Mouse (Mus musculus) CH12.LX (cell line): Measurements from ENCODE around the gene Thap7.

Experiments used
- CHD2 ChIP-seq: IDR thresholded peaks from 2 replicates; pipeline ENCODE4 v1.6.1; 2011; ENCODE audit warnings: low read length, improper control_type of control experiment
- MAZ ChIP-seq: IDR thresholded peaks from 2 replicates; pipeline ENCODE4 v1.6.1; 2012; ENCODE audit warnings: low read depth, mild to moderate bottlenecking, inconsistent platforms, low read length, improper control_type of control experiment, moderate library complexity
- POLR2A ChIP-seq: IDR thresholded peaks from 2 replicates; pipeline ENCODE4 v1.6.1; 2011; ENCODE audit warnings: low read depth, mild to moderate bottlenecking, improper control_type of control experiment, low read length
- TCF12 ChIP-seq: IDR thresholded peaks from 2 replicates; pipeline ENCODE4 v1.6.1; 2014; ENCODE audit warnings: low read depth, mild to moderate bottlenecking, inconsistent platforms, low read length, improper control_type of control experiment
- ZC3H11A ChIP-seq: IDR thresholded peaks from 2 replicates; pipeline ENCODE4 v1.6.1; 2012; ENCODE audit warnings: low read depth, mild to moderate bottlenecking, inconsistent platforms, low read length, improper control_type of control experiment

DNA sequence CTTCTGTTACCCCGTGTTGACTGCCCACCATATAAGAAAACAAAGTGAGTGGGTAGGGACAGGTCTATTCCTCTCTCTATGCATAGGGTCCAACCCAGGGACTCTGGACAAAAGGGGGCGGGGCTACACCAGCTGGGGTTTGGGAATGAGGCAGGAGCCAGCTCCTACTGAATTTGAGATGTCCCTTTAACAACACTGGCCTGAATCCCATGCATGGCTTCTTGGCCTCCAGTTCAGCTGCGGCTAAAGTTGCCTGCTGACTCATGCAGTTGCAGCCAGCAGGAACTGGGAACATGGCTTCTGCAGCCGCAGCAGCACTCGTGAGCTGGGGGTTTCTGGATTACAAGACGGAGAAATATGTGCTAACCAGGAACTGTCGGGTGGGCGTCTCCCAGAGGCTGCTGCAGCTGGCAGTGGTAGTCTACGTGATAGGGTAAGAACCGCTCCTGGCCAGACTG lies 30.8 kb upstream of the Thap7 start, which contains the start of gene P2rx6:
- TF ChIP-seq POLR2A = no peak
- TF ChIP-seq CHD2 = no peak
- TF ChIP-seq MAZ = no peak
- no peak for TF ChIP-seq TCF12
- TF ChIP-seq ZC3H11A = no peak
